Mouse (Mus musculus): ENCODE results near the gene A3galt2. TPM values are rescaled to one million over a fixed set of nuclear protein-coding genes. Genes with fewer than 3 reads are reported as not detected.

Gene A3galt2
- polyA plus RNA-seq, 1 experiment from 2014 or later = not detected

Other genes starting within 250 kb of the A3galt2 start
- 2.4 and 3.7 TPM in 2 replicates for gene Zscan20, start 145.3 kb upstream of the A3galt2 start, polyA plus RNA-seq (2015; fragmentation: Nextera tagmentation; extraction: Ambion mirVana)
- 0.15 and 0.68 TPM in 2 replicates for gene Tlr12, start 136.7 kb upstream of the A3galt2 start, polyA plus RNA-seq (2015; fragmentation: Nextera tagmentation; extraction: Ambion mirVana)
- 28.5 and 40.2 TPM in 2 replicates for gene Phc2, start 100.7 kb upstream of the A3galt2 start, polyA plus RNA-seq (2015; fragmentation: Nextera tagmentation; extraction: Ambion mirVana)
- gene Zfp362, start 50.7 kb downstream of the A3galt2 start, polyA plus RNA-seq (2015; fragmentation: Nextera tagmentation; extraction: Ambion mirVana) = 14.2 and 21.1 TPM in 2 replicates
- gene Trim62, start 128.2 kb downstream of the A3galt2 start, polyA plus RNA-seq (2015; fragmentation: Nextera tagmentation; extraction: Ambion mirVana) = 2.3 and 2.9 TPM in 2 replicates
- 6.8 and 10.4 TPM in 2 replicates for gene Azin2, start 207.1 kb downstream of the A3galt2 start, polyA plus RNA-seq (2015; fragmentation: Nextera tagmentation; extraction: Ambion mirVana)
- 149 and 155 TPM in 2 replicates for gene Ak2, start 236.6 kb downstream of the A3galt2 start, polyA plus RNA-seq (2015; fragmentation: Nextera tagmentation; extraction: Ambion mirVana)

All from heart, embryonic 15.5 days (tissue).